In the genomic region with DNA sequence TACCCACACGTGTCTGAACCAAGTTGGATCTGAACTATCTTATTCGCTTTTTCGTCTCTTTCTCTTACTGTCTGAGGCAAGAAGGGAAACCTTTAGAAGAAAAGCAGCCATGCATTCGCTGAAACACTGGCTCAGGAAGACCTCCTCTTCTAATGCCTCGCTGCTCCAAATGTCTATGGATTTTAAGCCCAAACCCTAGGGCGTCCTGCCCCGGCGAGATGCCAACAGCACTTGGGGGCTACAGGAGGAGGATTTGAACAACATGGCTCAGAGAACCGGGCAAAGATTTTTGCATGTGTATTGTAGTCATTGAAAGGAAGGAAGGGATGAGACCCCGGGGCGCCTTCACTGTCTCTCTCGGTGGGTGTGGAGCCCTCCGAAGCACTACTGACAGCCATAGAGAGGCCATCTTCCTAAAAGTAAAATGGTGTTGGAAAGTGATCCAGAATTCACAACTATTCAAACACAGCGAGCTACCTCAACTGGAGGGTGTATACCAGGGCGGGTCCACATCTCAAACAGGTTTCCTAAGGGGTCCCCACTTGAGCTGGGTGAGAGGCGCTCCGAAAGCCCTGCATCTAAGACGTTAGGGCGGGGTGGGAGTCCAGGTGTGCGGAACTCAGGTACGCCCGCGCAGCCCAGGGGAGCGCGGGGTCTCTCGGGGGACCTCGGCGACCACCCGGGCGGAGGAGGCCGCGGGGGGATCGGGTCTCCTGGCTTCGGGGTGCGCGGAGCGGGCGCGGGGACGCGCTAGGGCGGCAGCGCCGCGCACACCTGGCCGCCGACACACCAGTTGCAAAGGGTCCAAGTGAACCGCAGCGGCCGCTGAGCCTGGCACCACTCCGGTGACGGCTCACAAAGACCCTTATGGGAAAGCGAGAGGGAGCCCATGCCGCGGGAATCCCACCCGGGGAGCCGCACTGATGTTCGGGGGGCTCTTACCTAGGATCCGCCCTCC, we compare ENCODE assay signal across 7 mouse cellular contexts. TPM values are rescaled to one million over a fixed set of nuclear protein-coding genes. Genes with fewer than 3 reads are reported as not detected.
DNase-seq lines count a peak whose midpoint lies in the region; ATAC-seq lines count a peak whose summit lies in the region.

No protein-coding gene starts in this region.

- peak; percentile 23 for DNase-seq in thymus, postnatal 4 days
- DNase-seq in thymus, postnatal 0 days (ENCODE audit: low spot score), result no peak
- DNase-seq in cerebellum, adult 11-12 months, result peak; percentile 57
- peak; percentile 28 to 31 for DNase-seq in gastrocnemius, postnatal 4 days (ENCODE audit: low spot score in 2 of 2)
- DNase-seq in mesoderm, embryonic 11.5 days (ENCODE audit: low read depth, low spot score), result peak; percentile 9
- DNase-seq in urinary bladder, postnatal 36 days (ENCODE audit: low spot score in 2 of 2), result peak; percentile 14 to 26

- no peaks in the 10 kb centered on the region for H3K36me3 ChIP-seq in kidney, embryonic 14.5 days (ENCODE audit: control insufficient read depth, insufficient read depth, low read length)

- H3K27me3 ChIP-seq in kidney, embryonic 14.5 days (ENCODE audit: control insufficient read depth, insufficient read depth, low read length), result peaks cover 6% of the 10 kb centered on the region; the same call in 1 of the 2 replicates

- peak overlapping the region; percentile 78 for H3K4me3 ChIP-seq in kidney, embryonic 14.5 days (ENCODE audit: low read length)

- ATAC-seq in kidney, embryonic 14.5 days (ENCODE audit: low FRiP score, low TSS enrichment), result peak; percentile 74

- 1% methylated on average over 57 of the region's 59 CpGs for WGBS in kidney, embryonic 14.5 days

- no peaks in the 10 kb centered on the region for H3K9me3 ChIP-seq in kidney, embryonic 14.5 days (ENCODE audit: control insufficient read depth, low read length)

- no peak overlapping the region for H3K27ac ChIP-seq in kidney, embryonic 14.5 days (ENCODE audit: low read depth, low read length)

- H3K4me2 ChIP-seq in kidney, embryonic 14.5 days (replicated peaks; ENCODE audit: low read depth, low read length), result peak overlapping the region; percentile 98

- H3K9ac ChIP-seq in kidney, embryonic 14.5 days (ENCODE audit: low read depth, low read length), result peak overlapping the region; percentile 75

- no peaks in the 10 kb centered on the region for H3K4me1 ChIP-seq in kidney, embryonic 14.5 days (ENCODE audit: control insufficient read depth, insufficient read depth, low read length)

RNA-seq across cellular contexts. Expression of a gene that starts 6.3 kb away (rescaled TPM):
- polyA plus RNA-seq in thymus, postnatal 0 days (2015; fragmentation: Nextera tagmentation; extraction: Ambion mirVana), result 7.4 and 8.4 TPM in 2 replicates
- 10 to 100 TPM; 21.1 to 22.3 TPM for total RNA-seq in gastrocnemius, postnatal 4 days (2021)
- polyA plus RNA-seq in kidney, embryonic 14.5 days (2014; fragmentation: Nextera tagmentation; extraction: Ambion mirVana), result 16.0 and 28.5 TPM in 2 replicates
